Mouse (Mus musculus): ENCODE measurements at regions not wholly inside any gene's neighbourhood (a gene's known extent, or its start where the extent isn't known, plus 50 kb on each side); places are given as distances from the start of the nearest gene placed in this dataset.
"Not testable (repeated sequence)": the region's sequence is repeated elsewhere in the genome, so short reads cannot be mapped to it uniquely, and the experiment has no call there.

DNA sequence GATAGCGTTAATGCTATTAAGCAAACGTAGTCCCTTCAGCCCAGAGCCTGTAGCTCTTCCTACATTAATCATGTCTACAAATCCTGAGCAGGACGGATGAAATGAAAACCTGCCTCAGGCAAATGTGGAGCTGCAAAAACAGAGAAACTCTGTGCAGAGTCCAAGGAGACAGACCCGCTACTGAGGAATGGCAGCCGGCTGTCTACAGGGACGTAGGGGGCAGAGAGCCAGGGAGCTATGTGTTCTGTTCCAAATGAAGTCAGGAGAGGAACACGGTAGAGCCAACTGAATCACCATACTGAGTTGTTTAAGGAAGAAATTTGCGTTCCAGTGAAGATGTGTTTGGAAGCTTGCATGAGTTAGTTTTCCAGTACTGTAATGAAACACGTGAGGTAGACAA is 217.3 kb downstream of the Matn1 start:
- no peak for DNase-seq

DNA sequence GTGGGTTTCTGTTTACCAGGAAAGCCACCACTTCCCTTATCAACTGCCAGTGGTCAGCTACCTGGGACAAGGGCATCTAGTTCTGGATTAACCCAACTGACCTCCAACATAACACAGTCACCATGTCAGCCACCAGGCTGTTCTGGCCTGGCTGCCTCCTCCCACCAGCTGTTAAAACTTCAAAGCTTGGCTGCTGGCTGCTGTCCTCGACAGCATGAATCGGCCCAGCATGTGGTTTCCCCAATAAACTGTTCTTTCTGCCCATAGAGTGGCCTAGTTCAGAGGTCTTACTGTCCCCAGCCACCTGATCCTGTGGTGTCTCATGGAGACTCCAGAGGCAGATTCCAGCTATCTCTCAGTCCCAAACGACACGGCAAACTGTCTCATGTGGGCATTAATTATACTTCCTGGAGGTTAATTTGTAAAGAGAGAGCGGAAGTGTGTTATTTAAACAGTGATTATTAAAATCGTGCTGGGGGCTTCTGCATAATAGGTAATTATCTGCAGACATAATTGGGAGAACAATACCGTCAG is 219.7 kb downstream of the Matn1 start:
- no peak for DNase-seq

DNA sequence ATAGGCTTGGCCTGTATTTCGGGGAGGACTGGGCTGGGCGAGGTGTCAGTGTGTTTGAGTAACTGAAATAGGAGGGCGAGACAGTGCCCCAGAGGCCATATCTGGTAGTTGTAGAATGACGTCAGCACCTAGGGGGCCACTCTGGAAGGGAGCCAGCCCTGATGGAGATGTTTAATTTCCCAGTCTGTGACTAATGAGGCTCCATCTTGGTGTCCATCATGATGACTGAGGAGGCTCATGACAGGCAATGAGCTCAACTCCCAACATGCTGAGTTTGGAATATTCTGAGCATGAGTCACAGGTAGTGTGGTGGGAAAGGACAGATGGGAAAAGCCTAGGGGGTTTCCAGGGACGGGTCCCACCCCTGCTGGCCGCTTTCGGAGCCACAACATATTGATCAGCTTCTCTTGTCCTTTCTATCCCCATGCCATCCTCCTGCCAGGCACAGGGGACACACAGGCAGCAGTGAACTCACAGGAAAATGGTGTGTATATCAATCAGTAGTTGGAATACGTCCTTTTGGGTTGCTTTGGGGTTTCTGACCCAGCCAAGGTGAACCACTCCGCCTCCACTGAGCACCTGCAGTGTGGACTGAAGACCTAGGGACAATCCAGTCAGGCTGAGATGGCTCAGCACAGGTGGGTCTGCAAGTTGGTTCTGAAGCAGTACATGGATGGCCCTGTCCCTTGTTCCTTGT is 222.5 kb downstream of the Matn1 start:
- no peak for DNase-seq

DNA sequence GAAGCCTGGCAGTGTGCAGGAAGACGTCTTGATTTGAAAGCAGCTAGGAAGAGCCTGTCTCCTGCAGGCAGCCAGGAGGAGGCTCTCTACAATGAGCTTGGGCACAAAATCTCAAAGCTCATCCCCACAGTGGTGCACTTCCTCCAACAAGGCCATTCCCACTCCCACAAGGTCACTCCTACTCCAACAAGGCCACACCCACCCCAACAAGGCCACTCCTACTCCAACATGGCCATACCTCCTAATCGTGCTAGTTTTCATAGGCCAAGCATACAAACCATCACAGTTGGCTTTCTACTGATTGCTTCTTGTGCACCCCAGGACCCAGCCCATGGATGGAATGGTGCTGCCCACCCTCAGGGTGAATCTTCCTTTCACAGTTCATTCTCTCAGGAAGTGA is 223.7 kb downstream of the Matn1 start:
- no peak for DNase-seq

DNA sequence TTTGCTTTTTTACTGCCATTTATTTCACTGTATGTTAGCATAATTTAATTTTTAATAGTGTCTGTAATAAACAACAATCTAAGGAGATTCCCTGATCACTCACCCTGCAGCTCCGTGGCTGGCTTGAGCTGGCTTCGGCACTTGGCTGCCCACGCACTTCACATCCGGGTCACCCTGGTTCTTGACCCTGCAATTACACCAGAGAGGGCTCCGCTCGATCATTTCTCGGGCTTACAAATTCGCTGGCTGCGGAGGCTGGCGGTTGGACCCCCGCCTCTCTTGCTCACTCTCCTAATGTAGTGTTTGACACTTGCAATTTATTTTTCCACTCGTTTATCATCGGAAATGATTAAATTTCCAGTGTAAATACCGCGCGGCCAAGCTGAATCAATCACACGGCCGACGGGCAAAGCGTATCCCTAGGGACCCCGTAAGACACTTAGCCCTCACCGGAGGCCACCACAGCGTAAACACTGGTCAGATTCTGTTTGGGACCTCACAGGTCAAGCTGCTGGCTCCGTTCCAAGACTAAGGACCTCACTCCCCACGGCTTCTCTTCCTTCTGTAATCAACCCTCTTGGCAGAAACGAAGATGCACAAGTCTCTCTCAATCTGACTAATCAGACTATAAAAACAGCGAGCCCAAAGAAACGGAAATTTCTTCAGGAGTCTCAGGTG is 229.7 kb downstream of the Matn1 start:
- no peak for DNase-seq

DNA sequence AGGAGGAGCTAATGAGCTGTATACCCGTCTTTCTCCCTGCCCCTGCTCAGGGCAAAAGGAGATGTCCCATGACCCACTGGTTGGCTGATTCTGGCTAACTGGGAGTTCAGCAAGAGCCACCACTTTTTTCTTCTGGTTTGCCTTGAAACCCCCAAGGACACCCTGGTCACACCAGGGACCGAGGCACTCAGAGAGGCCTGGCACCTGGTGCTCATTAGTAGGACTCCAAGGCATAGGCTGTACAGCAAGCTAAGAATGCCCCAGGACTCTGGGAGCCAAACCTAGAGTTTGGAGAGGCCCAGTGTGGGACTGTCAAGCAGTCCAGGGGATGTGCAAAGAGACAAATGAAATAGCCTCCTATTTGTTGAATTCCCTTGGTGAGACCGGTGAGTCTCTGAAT is 232.5 kb downstream of the Matn1 start:
- DNase-seq = no peak

DNA sequence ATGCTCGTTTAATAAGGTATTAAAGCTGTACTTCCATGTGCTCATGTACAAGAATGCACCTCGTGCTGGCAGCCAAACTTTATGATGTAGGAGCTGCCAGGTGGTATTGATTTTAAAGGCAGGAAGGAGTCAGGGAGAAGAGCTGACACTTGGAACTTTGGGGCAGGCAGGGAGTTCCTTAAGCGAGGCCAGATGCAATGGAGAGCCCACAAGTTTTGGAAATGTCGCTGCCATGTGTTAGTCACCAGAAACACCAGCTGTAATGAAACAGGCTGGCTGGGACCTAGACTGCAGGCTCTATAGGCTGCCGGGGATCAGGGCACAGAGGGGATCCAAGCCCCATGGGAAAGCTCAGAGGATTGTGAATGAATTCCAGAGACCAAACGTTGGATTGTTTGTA is 233.7 kb downstream of the Matn1 start:
- no peak for DNase-seq

DNA sequence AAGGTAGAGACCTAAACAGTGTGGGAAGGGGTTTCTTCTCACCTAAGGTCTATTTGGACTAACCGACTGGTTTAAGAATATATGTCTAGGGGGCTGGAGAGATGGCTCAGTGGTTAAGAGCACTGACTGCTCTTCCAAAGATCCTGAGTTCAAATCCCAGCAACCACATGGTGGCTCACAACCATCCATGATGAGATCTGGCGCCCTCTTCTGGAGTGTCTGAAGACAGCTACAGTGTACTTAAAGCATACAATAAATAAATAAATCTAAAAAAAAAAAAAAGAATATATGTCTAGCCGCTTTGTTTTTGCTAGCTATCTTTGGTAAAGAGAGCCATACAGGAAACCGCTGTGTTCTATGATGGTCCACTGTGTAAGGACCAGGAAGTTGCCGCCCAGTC is 234.5 kb downstream of the Matn1 start:
- not testable (repeated sequence) for DNase-seq

DNA sequence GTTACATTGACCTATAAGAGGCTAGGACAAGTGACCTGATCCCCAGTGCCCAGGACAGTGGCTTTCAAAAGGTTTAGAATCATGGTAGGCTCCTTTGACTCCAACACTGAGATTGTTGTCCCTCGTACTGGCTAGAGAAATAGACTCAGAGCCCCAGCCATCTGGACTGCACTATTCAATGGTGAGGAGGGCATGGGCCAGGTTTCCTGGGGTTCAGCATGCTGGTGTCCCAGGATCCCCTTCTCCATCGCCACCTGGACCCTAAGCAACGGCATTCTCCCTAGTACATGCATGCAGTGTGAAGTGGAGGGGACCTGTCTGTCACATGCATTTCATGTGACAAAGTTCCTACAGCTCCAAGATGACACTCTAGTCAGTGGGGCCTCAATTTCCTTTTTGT is 243.9 kb downstream of the Matn1 start:
- no peak for DNase-seq

DNA sequence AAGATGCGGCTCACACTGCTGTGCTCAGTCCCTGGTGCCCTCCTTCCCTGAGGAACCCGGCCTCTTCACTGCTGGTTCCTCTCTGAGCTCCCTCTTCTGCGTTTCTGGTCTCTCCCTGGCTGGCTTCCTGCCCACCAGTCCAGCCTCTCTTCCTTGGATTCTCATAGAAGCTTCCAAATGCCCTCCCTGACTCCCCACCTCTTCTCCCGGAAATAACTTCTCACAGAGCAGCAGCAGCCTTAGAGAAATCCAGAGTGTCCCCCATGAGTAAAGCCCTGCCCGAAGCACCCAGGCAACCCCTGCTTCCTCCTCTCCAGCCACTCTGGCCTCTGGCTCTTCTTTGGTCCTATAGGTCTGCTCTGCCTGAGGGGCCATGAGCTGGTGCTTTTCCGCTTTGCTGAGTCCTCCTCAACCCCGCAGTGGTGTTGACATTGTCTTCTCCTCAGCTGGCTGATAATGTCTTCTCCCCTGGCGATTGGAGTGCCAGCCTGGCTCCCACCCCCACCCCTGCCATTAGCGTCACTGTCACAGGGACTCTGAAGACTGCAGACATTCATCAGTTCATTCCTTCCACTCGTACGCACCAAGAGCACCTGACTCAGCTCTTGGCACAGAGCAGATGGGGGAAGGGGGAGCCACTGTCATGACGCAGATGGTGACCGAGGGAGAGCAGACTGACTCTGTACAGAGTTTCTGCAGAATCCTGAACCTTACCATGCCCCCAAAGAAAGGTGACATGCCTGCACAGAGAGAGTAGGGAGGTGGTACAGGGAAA is 247.1 kb downstream of the Matn1 start:
- DNase-seq = peak; percentile 58

DNA sequence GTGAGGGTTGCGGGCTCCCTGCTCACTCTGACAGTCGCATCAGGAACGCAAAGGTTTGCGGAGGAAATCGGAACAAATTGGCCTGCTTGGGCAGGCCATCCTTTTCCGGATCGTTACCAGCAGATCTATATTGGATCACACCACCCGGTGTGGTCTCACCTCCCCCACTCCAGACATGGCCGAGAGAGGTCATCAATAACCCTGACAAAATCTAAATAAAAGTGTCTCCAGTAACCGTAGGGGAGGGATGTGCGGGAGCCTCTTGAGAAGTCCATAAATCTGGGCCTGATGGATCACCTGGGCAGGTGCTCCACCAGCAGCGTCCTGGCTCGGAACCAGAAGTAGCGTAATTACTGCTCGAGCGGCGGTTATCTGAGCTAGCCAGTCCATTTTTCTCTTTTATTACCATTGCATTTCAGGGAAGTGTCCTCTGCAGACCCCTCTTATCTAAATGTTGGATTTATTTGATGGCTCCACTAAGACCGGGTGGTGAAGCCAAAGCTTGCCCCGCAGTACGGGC is 249.8 kb downstream of the Matn1 start:
- no peak for DNase-seq

DNA sequence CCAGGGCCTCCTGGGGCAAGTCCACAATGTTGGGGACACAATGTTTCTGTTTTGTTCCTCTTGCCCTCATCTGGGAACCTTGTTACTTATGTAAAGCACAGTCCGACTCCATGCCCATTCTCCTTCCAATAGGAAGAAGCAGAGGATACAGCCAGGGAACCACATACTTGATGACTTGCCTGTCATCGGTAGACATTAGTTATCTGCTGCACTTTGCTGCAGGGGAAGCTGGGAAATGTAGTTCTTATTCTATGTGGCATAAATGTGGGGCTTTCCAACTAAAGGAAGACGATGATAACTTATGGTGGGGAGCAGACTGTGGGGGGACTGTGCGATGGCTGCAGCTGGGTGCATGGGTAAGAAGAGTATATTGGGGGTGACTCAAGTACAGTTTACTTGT is 252.0 kb downstream of the Matn1 start:
- no peak for DNase-seq

DNA sequence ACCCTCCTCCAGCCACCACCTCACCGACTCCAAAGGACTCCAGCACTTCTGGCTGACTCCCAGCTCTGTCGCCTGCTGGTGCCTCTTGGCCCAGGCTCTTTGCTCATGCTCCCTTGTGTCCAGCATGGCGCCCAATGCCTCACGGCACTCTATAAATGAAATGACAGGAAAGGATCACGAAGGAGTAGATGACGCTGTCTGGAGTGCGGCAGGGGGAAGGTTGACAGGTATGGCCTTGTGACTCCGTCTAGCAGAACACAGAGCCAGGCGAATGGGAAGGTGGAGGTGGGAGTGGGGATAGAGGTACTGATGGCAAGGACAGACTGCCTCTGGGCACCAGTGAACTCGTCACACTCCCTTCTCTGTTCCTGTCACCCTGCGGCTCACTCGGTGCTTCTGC is 259.5 kb downstream of the Matn1 start:
- DNase-seq = no peak

DNA sequence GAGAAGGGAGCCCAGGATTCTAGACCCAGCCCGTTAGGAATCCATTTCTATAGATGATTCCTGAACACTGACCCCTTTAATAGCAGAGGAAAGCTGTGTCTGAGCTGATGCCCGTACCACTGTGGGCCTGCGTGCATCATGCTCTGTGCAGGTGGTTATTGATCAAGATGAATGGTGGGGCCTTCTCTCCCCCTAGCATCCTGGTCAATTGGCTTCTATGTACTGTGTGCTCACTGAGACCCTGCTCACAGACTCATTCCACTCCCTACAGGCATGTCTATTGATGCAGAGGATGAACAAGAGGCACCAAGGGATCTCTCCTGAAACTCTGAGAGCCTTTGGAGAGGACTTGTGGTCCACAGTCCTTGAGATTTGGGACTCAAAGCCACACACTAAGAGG is 260.5 kb downstream of the Matn1 start:
- no peak for DNase-seq

DNA sequence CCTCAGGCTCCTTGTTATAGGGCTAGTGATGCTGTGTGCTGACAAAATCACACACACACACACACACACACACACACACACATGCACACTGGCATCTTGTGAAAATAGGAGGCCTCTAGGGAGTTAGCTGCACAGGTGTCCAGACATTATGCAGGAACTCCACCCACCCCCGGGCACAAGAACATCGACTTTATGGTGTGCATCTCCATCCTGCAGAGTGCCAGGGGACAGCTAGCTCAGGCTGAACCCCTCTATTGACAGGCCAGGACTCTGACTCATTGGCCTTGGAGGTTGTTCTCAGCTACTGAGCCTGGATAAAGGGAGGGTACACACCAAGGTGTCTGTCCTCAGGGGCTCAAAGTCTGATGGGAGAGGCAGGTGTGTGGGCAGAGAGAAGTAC is 260.9 kb downstream of the Matn1 start:
- no peak for DNase-seq

DNA sequence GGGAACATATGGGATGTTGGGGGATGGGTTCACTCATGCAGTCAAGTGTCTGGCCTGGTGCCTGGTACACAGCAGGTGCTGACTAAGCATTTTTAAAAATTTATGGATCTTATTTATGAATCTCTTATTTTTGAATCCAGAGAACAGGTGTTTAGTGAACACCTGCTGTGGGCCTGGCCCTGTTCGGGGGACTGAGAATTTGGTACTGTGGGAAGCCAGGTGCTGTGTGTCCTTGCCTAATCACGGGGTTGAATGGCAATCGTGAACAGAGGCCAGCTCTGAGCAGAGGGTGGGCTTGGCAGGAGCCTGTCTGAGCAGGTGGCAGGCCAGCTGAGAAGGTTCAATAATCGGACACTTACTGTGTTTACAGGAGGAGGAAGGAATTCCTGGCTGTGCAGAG is 261.5 kb downstream of the Matn1 start:
- DNase-seq = no peak

DNA sequence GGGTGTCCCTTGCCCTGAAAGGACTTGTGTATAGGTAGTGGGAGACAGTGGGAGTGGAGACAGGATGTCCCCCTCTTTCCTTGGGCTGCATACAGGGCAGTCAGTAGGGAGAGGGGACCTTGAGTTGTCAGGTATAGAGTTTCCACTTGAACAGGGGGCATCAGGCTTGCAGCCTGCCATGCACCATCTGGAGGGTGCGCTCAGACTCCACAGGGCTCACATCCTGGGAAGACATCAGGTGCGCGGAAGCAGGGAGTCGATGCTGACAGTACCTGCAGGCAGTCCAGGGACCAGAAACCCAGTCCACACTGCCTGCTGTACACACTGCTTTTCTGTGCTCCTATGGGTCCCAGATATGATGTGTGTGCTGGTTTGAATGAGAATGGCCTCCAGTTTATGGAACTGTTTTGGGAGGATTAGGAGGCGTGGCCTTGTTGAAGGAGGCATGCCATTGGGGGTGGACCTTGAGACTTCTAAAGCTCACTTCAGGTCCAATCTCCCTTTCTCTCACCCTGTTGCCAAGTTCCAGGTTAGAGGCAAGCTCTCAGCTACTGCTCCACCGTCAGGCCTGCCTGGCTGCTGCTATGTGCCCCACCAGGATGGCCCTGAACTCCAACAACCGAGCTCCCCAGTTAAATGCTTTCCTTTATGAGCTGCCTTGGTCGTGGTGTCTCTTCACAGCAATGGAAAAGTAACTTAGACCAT is 262.1 kb downstream of the Matn1 start:
- no peak for DNase-seq

DNA sequence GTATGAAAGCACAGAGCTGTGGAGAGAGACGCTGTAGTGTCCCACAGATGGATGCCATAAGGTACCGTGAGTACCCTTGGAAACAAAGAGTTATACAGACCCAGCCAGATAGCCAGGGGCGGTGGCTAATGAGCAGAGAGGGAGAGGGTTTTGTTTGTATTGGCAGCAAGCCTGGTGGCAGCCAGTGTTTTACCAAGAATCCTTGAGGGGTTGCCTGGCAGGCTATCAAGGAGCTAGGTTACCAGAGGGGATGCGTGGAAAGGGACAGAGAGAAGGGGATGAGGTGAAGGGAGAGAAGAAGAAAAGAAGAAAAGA is 262.7 kb downstream of the Matn1 start:
- no peak for DNase-seq

DNA sequence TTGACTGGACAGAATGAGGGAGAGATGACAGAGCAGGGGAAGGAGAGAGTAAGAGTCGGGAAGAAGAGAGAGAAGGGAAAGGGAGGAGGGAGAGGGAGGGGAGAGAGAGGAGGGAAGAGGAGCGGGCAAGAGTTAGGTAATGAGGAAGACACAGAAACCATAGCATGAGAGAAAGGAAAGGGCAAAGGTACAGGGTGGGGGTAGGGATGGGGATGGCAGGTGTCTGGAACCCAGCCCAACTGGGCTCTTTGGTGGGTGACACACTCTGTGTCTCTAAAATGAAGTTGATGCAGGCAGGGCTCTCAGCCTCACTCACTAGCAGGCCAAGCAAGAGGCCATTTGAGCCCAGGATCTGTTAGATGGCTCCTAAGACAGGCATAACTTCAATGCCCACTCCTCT is 263.1 kb downstream of the Matn1 start:
- DNase-seq = no peak

DNA sequence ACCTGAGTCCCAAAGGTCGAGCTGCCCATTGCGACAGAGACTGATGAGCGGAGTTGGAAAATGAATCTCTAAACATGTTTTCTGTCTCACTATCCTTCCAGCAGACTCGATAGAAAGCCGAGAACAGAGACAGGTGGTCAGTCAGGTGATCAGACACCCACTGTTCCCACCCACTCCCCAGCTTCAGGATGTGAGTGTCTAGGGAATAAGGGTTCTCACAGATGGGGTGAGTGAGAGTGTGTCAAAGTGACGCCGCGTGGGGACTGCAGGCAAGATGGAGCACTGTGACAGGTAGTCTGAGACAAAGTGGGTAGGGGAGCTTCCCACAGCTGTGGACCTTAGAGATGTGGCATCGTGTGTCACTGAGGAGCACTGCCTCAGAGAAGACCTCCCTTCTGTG is 264.0 kb downstream of the Matn1 start:
- DNase-seq = no peak

DNA sequence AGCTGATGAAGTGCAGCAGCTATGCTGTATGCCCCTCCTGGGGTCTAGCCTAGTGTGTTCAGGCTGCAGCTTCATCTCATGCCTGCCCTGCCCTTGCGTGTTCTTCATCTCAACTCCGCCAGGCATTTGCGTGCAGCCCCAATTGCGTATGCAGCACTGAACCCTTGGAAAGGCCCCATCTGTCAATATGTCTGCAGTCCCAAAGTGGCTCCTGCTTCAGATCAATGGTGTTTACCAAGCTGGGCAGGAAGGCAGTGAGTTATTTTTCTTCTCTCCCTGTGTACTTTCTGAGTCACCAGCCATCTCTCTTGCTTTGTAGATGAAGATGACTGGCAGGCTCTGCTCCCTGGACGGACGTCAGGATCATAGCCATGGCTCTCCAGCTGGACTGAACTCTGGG is 264.5 kb downstream of the Matn1 start:
- DNase-seq = no peak

DNA sequence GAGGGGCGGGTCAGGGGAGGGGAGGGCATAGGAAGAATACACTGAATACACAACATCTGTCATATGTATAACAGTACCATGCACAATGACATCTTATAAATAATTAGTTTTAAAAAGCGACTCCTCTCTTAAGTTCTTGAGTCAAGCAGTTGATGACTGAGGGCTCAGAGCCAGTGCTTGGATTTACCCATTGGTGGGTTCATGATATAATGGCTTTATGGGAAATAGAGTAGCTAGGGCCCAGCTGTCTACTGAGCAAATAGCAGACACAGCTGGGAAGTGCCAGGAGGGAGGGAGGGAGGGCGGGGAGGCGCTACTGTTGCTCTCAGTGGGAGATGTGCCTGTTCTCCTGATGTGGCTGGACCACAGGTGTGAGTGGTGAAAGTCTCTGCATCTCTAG is 268.5 kb downstream of the Matn1 start:
- DNase-seq = no peak

DNA sequence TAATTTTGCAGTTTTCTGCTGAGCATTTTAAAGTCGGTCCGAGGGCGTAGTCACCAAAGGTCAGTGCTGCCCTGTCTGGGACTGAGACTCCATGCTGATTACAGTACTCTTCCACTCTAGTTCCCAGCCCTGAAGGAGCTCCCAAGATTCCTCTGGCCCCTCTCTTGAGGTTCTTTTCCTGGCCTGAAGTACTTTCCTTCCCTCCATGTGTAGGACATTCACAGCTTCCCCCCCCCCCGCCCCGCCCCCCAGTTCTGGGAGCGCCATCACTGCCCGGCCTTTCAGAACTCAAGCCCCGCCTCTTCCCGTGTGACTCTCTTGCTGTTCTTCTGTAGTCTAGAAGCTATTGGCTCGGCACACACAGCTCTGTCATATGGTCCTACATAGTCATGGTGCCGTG is 271.5 kb downstream of the Matn1 start:
- no peak for DNase-seq
